Mouse (Mus musculus): ENCODE results near the gene Cd300ld.
"Not testable (repeated sequence)": the region's sequence is repeated elsewhere in the genome, so short reads cannot be mapped to it uniquely, and the experiment has no call there.

The Cd300ld gene

GRCm38 (mm10) chr11:114989793-114990192 is at the start of gene Cd300ld:
Gene Cd300ld, minus strand, starts transcription at chr11:114989922.
- no peak for DNase-seq (ENCODE audit: low spot score in 2 of 2)

GRCm38 (mm10) chr11:115037669-115038068 is 47.9 kb upstream of the Cd300ld start, which contains the start of gene Cd300ld5:
Gene Cd300ld5, minus strand, starts transcription at chr11:115037769.
- not testable (repeated sequence) for DNase-seq (ENCODE audit: low spot score in 2 of 2)

- DNase-seq (ENCODE audit: low spot score in 2 of 2): not testable (repeated sequence)
These were observed 37.2 kb upstream of the Cd300ld start, which contains the start of gene Cd300ld4 for GRCm38 (mm10) chr11:115026912-115027311. Gene Cd300ld4, minus strand, starts transcription at chr11:115027012.

GRCm38 (mm10) chr11:115016093-115016492 is 26.4 kb upstream of the Cd300ld start, which contains the start of gene Cd300ld2:
Gene Cd300ld2, minus strand, starts transcription at chr11:115016193.
- not testable (repeated sequence) for DNase-seq (ENCODE audit: low spot score in 2 of 2)

- DNase-seq (ENCODE audit: low spot score in 2 of 2): no peak
These were observed 14.3 kb upstream of the Cd300ld start for GRCm38 (mm10) chr11:115004070-115004469.

DNA sequence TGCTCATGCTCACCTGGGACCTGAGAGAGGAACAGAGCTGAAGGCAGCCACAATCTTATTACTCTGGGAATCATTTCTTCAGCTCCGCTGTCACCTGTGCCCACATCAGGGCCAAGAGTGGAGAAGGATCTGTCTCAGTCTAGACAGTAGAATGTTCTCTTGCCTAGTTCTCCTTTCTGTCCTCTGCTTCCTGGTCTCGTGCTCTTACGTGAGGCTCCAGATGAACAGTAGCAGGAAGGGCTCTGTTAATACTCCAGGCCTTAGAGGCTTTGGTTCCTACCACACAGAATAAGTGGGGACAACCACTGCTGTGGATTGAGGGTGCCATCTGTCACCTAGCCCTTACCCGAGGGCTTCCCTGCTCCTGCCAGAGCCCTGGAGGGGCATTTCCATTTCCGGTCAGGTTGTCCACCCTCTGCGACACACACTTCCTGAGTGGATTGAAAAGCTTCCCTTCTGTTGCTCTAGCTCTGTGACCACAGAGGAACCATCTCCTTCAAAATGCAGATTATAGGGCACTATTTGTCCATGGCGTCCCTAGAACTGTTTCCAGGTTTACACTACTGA is 11.8 kb upstream of the Cd300ld start, which contains the start of gene Cd300c2:
TSS of gene Cd300c2 (minus strand) at position 407 of the 567 bp plus-strand sequence.
- DNase-seq (ENCODE audit: low spot score in 2 of 2): no peak

DNA sequence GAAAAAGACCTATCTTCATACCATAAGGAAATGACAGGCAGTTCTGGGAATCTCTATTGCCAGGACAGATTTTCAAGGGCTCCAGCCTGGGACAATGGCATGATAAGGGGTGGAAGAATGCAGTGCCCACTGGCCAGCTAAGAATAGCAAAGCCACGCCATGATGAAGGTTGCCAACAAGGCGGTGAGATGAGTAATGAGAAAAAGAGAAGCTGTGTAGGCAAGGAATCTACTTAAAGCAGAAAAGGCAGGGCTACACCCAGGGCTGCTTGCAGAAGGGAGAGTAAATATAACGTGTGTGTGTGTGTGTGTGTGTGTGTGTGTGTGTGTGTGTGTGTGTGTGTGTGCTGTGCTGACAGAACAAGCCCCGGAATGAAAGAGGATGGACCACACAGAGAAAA is 7.9 kb downstream of the Cd300ld start:
- DNase-seq (ENCODE audit: low spot score in 2 of 2): no peak

- DNase-seq (ENCODE audit: low spot score in 2 of 2): no peak
These were observed 17.0 kb downstream of the Cd300ld start for GRCm38 (mm10) chr11:114972726-114973125.

DNA sequence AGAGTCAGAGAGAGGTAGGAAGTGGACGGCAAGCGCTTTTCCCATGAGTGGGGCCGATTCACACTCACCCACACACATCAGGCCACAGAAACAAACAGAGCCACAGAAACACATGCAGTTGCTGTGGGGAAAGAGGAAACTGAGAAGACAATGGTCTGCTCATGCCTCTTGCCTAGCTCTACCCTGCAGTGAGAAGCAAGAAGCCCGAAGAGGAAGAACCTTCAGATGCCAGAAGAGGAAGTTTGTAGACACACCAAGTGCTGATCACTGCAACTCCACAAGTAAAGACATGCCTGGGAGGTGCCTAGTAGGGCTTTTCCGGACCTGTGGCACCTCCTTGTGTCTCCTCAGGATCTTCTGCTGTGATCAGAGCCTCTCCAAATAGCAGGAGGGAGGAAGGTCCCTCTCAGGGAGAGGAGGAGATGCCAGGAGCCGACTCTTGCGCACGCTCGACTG is 20.9 kb downstream of the Cd300ld start, which contains the start of gene Cd300c:
TSS of gene Cd300c (minus strand) at position 406 of the 456 bp plus-strand sequence.
- DNase-seq (ENCODE audit: low spot score in 2 of 2): no peak

- DNase-seq (ENCODE audit: low spot score in 2 of 2): no peak
These were observed 24.4 kb downstream of the Cd300ld start for GRCm38 (mm10) chr11:114965182-114965828.

DNA sequence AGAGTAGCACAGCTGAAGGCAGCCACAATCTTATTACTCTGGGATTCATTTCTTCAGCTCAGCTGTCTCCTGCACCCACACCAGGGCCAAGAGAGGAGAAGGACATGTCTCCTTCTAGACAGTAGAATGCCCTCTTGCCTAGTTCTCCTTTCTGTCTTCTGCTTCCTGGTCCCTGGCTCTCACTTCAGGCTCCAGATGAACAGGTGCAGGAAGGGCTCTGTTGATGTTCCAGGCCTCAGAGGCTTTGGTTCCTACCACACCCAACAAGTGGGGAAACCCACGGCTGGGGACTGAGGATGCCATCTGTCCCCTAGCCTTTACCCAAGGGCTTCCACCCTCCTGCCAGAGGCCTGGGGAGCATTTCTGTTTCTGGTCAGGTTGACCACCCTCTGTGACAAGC is 29.4 kb downstream of the Cd300ld start:
- no peak for DNase-seq (ENCODE audit: low spot score in 2 of 2)

- no peak for DNase-seq (ENCODE audit: low spot score in 2 of 2)
These were observed 55.6 kb downstream of the Cd300ld start, which contains the start of gene Cd300lb for GRCm38 (mm10) chr11:114934144-114934543. Gene Cd300lb, minus strand, starts transcription at chr11:114934386.

- DNase-seq (ENCODE audit: low spot score in 2 of 2): no peak
These were observed 56.1 kb downstream of the Cd300ld start for GRCm38 (mm10) chr11:114933591-114933990.
